In genomic region chr16:17732841-17733340, GRCm38 (mm10) we compare ENCODE assay signal across 8 mouse cellular contexts. TPM values are rescaled to one million over a fixed set of nuclear protein-coding genes. Genes with fewer than 3 reads are reported as not detected.
DNase-seq lines count a peak whose midpoint lies in the region; ATAC-seq lines count a peak whose summit lies in the region.

Gene Med15, minus strand, starts transcription at chr16:17732891.

- intact Hi-C loops in left cerebral cortex, postnatal 36 days (cut with DNase I): no loop called here

- H3K4me2 ChIP-seq in embryonic facial prominence, embryonic 15.5 days (replicated peaks): no peak within 1 kb of the TSS
- H3K4me2 ChIP-seq in heart, embryonic 15.5 days: no peak within 1 kb of the TSS
- no peak within 1 kb of the TSS for H3K4me2 ChIP-seq in neural tube, embryonic 12.5 days (replicated peaks)

- 24% methylated on average over 3 of the region's 3 CpGs for WGBS in embryonic facial prominence, embryonic 15.5 days
- WGBS in heart, embryonic 15.5 days: 24% methylated on average over 3 of the region's 3 CpGs
- 58% methylated on average over 3 of the region's 3 CpGs for WGBS in neural tube, embryonic 12.5 days

- peaks cover 3% of the 10 kb centered on the region; the same call in 1 of the 2 replicates for H3K27me3 ChIP-seq in embryonic facial prominence, embryonic 15.5 days
- H3K27me3 ChIP-seq in heart, embryonic 15.5 days: peaks cover 9% of the 10 kb centered on the region; the same call in 1 of the 2 replicates
- H3K27me3 ChIP-seq in neural tube, embryonic 12.5 days (replicated peaks): 0 out of 2 replicates have a peak, but pooled peaks cover 3% of the 10 kb centered on the region

- H3K4me3 ChIP-seq in embryonic facial prominence, embryonic 15.5 days (replicated peaks): no peak within 1 kb of the TSS
- no peak within 1 kb of the TSS for H3K4me3 ChIP-seq in heart, embryonic 15.5 days
- H3K4me3 ChIP-seq in neural tube, embryonic 12.5 days: no peak within 1 kb of the TSS

- H3K27ac ChIP-seq in embryonic facial prominence, embryonic 15.5 days (replicated peaks): no peak within 1 kb of the TSS
- H3K27ac ChIP-seq in heart, embryonic 15.5 days: no peak within 1 kb of the TSS
- H3K27ac ChIP-seq in neural tube, embryonic 12.5 days: no peak within 1 kb of the TSS

- no peak within 1 kb of the TSS for H3K9ac ChIP-seq in embryonic facial prominence, embryonic 15.5 days
- H3K9ac ChIP-seq in heart, embryonic 15.5 days: no peak within 1 kb of the TSS
- H3K9ac ChIP-seq in neural tube, embryonic 12.5 days: no peak within 1 kb of the TSS

- DNase-seq in 3134 (ENCODE audit: extremely low read depth, insufficient read length, low spot score): peak; percentile 78
- DNase-seq in left cerebral cortex, postnatal 36 days (ENCODE audit: low spot score in 2 of 2): no peak
- no peak for DNase-seq in frontal cortex, postnatal 10 days (ENCODE audit: low spot score in 2 of 2)
- no peak for DNase-seq in ovary, adult 18-20 months (ENCODE audit: low spot score)

- no peaks in the 10 kb centered on the region for H3K36me3 ChIP-seq in embryonic facial prominence, embryonic 15.5 days
- H3K36me3 ChIP-seq in heart, embryonic 15.5 days: no peaks in the 10 kb centered on the region
- no peaks in the 10 kb centered on the region for H3K36me3 ChIP-seq in neural tube, embryonic 12.5 days

- no peak for ATAC-seq in CD4-positive, CD25-positive, alpha-beta regulatory T cell, adult 4 months
- ATAC-seq in embryonic facial prominence, embryonic 15.5 days (ENCODE audit: insufficient number of reproducible peaks, low FRiP score, low TSS enrichment, low read depth): no peak
- ATAC-seq in heart, embryonic 15.5 days (replicated peaks; ENCODE audit: insufficient number of reproducible peaks, insufficient read depth, low FRiP score, low read depth): no peak
- no peak for ATAC-seq in neural tube, embryonic 12.5 days (ENCODE audit: low FRiP score, low read depth)

- H3K9me3 ChIP-seq in embryonic facial prominence, embryonic 15.5 days (replicated peaks): no peaks in the 10 kb centered on the region
- H3K9me3 ChIP-seq in heart, embryonic 15.5 days (replicated peaks): no peaks in the 10 kb centered on the region
- H3K9me3 ChIP-seq in neural tube, embryonic 12.5 days: no peaks in the 10 kb centered on the region

- H3K4me1 ChIP-seq in embryonic facial prominence, embryonic 15.5 days: no peaks in the 10 kb centered on the region
- no peaks in the 10 kb centered on the region for H3K4me1 ChIP-seq in heart, embryonic 15.5 days (replicated peaks)
- no peaks in the 10 kb centered on the region for H3K4me1 ChIP-seq in neural tube, embryonic 12.5 days

RNA-seq across cellular contexts. Expression of gene Med15, which starts in this region (rescaled TPM):
- polyA plus RNA-seq in CD4-positive, CD25-positive, alpha-beta regulatory T cell, adult 4 months (2017; shearing (Covaris generic)): 100 to 1,000 TPM in 1 of 2 experiments, 10 to 100 TPM in 1; 67.1 to 128 TPM
- polyA plus RNA-seq in embryonic facial prominence, embryonic 15.5 days (2015; fragmentation: Nextera tagmentation; extraction: Ambion mirVana): 45.9 and 54.6 TPM in 2 replicates
- polyA plus RNA-seq in heart, embryonic 15.5 days (2015; fragmentation: Nextera tagmentation; extraction: Ambion mirVana): 25.6 and 37.2 TPM in 2 replicates
- 10 to 100 TPM; 63.3 to 90.2 TPM for total RNA-seq in left cerebral cortex, postnatal 36 days (2021)
- polyA plus RNA-seq in neural tube, embryonic 12.5 days (2016; fragmentation: Nextera tagmentation; extraction: Ambion mirVana): 46.7 and 50.3 TPM in 2 replicates
